Mouse (Mus musculus) lung, adult 2 months (tissue): ENCODE data around the gene Ccdc102a. TPM values are rescaled to one million over a fixed set of nuclear protein-coding genes. Genes with fewer than 3 reads are reported as not detected.

Experiments used
- polyA plus RNA-seq: library from polyadenylated mRNA; depleted of rRNA; stranded (reverse); fragments of >200 nt; gene quantifications from 2 replicates; pipeline ENCODE4 v1.2.3, GENCODE M21; 2012; rRNA removed

Gene Ccdc102a
- polyA plus RNA-seq, 1 experiment: 19.0 TPM

Other genes with a start within 250 kb of the Ccdc102a start
- gene Pllp, start 221.8 kb downstream of the Ccdc102a start, polyA plus RNA-seq: 108 and 172 TPM in 2 replicates
- gene Ccl22, start 172.5 kb downstream of the Ccdc102a start, polyA plus RNA-seq: 11.8 and 11.9 TPM in 2 replicates
- 65.8 and 132 TPM in 2 replicates for gene Cx3cl1, start 146.1 kb downstream of the Ccdc102a start, polyA plus RNA-seq
- gene Ccl17, start 107.6 kb downstream of the Ccdc102a start, polyA plus RNA-seq: 6.4 and 9.8 TPM in 2 replicates
- 123 and 158 TPM in 2 replicates for gene Coq9, start 79.8 kb downstream of the Ccdc102a start, polyA plus RNA-seq
- 22.9 and 27.8 TPM in 2 replicates for gene Ciapin1, start 79.7 kb downstream of the Ccdc102a start, polyA plus RNA-seq
- 81.9 and 105 TPM in 2 replicates for gene Polr2c, start 60.6 kb downstream of the Ccdc102a start, polyA plus RNA-seq
- 39.6 and 46.4 TPM in 2 replicates for gene Dok4, start 41.8 kb downstream of the Ccdc102a start, polyA plus RNA-seq
- 4.8 and 5.3 TPM in 2 replicates for gene Adgrg5, start 5.6 kb upstream of the Ccdc102a start, polyA plus RNA-seq
- 192 and 233 TPM in 2 replicates for gene Adgrg1, start 56.7 kb upstream of the Ccdc102a start, polyA plus RNA-seq
- gene Adgrg3, start 99.6 kb upstream of the Ccdc102a start, polyA plus RNA-seq: 15.4 and 18.9 TPM in 2 replicates
- gene Drc7, start 137.0 kb upstream of the Ccdc102a start, polyA plus RNA-seq: 14.0 and 18.5 TPM in 2 replicates
- gene Katnb1, start 163.1 kb upstream of the Ccdc102a start, polyA plus RNA-seq: 18.4 and 20.0 TPM in 2 replicates